Mouse (Mus musculus): Measurements from ENCODE around the gene Pde4b.

- TF ChIP-seq CTCF (IDR thresholded peaks at IDR 0.05; ENCODE audit: control insufficient read depth, insufficient read depth, low read length) (no peak), POLR2A (IDR thresholded peaks at IDR 0.05; ENCODE audit: borderline replicate concordance, control insufficient read depth, low read depth, low read length) (no peak)
Observed at GRCm38 (mm10) chr4:102332386-102332785, 245.0 kb downstream of the Pde4b start.
